Mouse (Mus musculus): Measurements from ENCODE around the gene Krtap19-9b.

Gene Krtap19-9b

GRCm38 (mm10) chr16:88932165-88932564 is at the start of gene Krtap19-9b:
Gene Krtap19-9b, minus strand, starts transcription at chr16:88932265.
- DNase-seq = no peak

- DNase-seq = no peak
Observed at GRCm38 (mm10) chr16:88962773-88963172, 30.7 kb upstream of the Krtap19-9b start, which contains the start of gene Krtap16-3. Gene Krtap16-3, minus strand, starts transcription at chr16:88962873.

- DNase-seq = no peak
Observed at GRCm38 (mm10) chr16:88941106-88941505, 9.0 kb upstream of the Krtap19-9b start.

- no peak for DNase-seq
Observed at GRCm38 (mm10) chr16:88938252-88938651, 6.2 kb upstream of the Krtap19-9b start.

- DNase-seq = no peak
Observed at GRCm38 (mm10) chr16:88896357-88896756, 35.7 kb downstream of the Krtap19-9b start, which contains the start of gene Krtap19-5. Gene Krtap19-5, minus strand, starts transcription at chr16:88896457.

- no peak for DNase-seq
Observed at GRCm38 (mm10) chr16:88886870-88887269, 45.2 kb downstream of the Krtap19-9b start.

- no peak for DNase-seq
Observed at GRCm38 (mm10) chr16:88884989-88885388, 47.1 kb downstream of the Krtap19-9b start, which contains the start of gene Krtap19-4. Gene Krtap19-4, minus strand, starts transcription at chr16:88885089.
